In genomic region chr3:89113058-89113457, GRCm38 (mm10) we compare ENCODE assay signal across 30 mouse cellular contexts. TPM values are rescaled to one million over a fixed set of nuclear protein-coding genes. Genes with fewer than 3 reads are reported as not detected.
A peak's percentile ranks its signal among the peaks of the same experiment; 100 is the strongest.
DNase-seq lines count a peak whose midpoint lies in the region; ATAC-seq and TF ChIP-seq lines count a peak whose summit lies in the region.
"Had no signal": no experiment of that assay in that cellular context is flagged by ENCODE, and none has a peak within 500 bp of the region (broad histone marks: within the 10 kb centered on the region; RNA-seq: fewer than 3 reads in every experiment).

No protein-coding gene starts in this region.

- H3K36me3 ChIP-seq in liver, adult 2 months (ENCODE audit: control insufficient read depth, insufficient read depth, low read length), result no peaks in the 10 kb centered on the region
- H3K36me3 ChIP-seq in liver, embryonic 12.5 days, result no peaks in the 10 kb centered on the region
- H3K36me3 ChIP-seq in intestine, embryonic 15.5 days, result no peaks in the 10 kb centered on the region
- no peaks in the 10 kb centered on the region for H3K36me3 ChIP-seq in kidney, embryonic 14.5 days (ENCODE audit: control insufficient read depth, insufficient read depth, low read length)
- H3K36me3 ChIP-seq in liver, embryonic 16.5 days (ENCODE audit: control insufficient read depth, insufficient read depth), result no peaks in the 10 kb centered on the region
- H3K36me3 ChIP-seq: embryonic facial prominence, embryonic 12.5 days; limb, embryonic 12.5 days had no signal

- H3K4me3 ChIP-seq in liver, adult 2 months (ENCODE audit: insufficient read depth, low read depth, low read length), result no peak overlapping the region
- no peak overlapping the region for H3K4me3 ChIP-seq in liver, embryonic 12.5 days
- no peak overlapping the region for H3K4me3 ChIP-seq in intestine, embryonic 15.5 days (replicated peaks)
- H3K4me3 ChIP-seq in kidney, embryonic 14.5 days (ENCODE audit: low read length), result no peak overlapping the region
- no peak overlapping the region for H3K4me3 ChIP-seq in liver, embryonic 16.5 days (ENCODE audit: low read depth, low read length)
- H3K4me3 ChIP-seq: embryonic facial prominence, embryonic 12.5 days; limb, embryonic 12.5 days; myocyte had no signal

- no peaks in the 10 kb centered on the region for H3K27me3 ChIP-seq in liver, adult 2 months (ENCODE audit: control insufficient read depth, insufficient read depth, low read length)
- H3K27me3 ChIP-seq in liver, embryonic 12.5 days (replicated peaks), result 0 out of 2 replicates have a peak, but pooled peaks cover 3% of the 10 kb centered on the region
- H3K27me3 ChIP-seq in intestine, embryonic 15.5 days (replicated peaks), result no peaks in the 10 kb centered on the region
- no peaks in the 10 kb centered on the region for H3K27me3 ChIP-seq in kidney, embryonic 14.5 days (ENCODE audit: control insufficient read depth, insufficient read depth, low read length)
- no peaks in the 10 kb centered on the region for H3K27me3 ChIP-seq in liver, embryonic 16.5 days (ENCODE audit: control insufficient read depth, insufficient read depth, low read depth, low read length)
- H3K27me3 ChIP-seq: embryonic facial prominence, embryonic 12.5 days; limb, embryonic 12.5 days had no signal

- DNase-seq in liver, adult 2 months (ENCODE audit: extremely low read depth, low read depth, low spot score), result peak; percentile 99
- no peak for DNase-seq in embryo, embryonic 10.5 days (ENCODE audit: low spot score)
- DNase-seq in gastrocnemius, postnatal 25 days, result no peak
- no peak for DNase-seq in heart, adult 11 months
- DNase-seq: adrenal gland, postnatal 14 days; cerebellum, postnatal 10 days; forebrain, postnatal 0 days; gastrocnemius, postnatal 14 days; lung, adult 2 months; lung, postnatal 4 days; thymus, postnatal 14 days had no signal

- H3K4me2 ChIP-seq in liver, embryonic 12.5 days, result no peak overlapping the region
- H3K4me2 ChIP-seq in intestine, embryonic 15.5 days (replicated peaks), result no peak overlapping the region
- no peak overlapping the region for H3K4me2 ChIP-seq in kidney, embryonic 14.5 days (replicated peaks; ENCODE audit: low read depth, low read length)
- H3K4me2 ChIP-seq in liver, embryonic 16.5 days (ENCODE audit: low read depth, low read length), result no peak overlapping the region
- H3K4me2 ChIP-seq: embryonic facial prominence, embryonic 12.5 days; hindbrain, embryonic 14.5 days; limb, embryonic 12.5 days had no signal

- peaks cover 7% of the 10 kb centered on the region; the same call in 1 of the 2 replicates for H3K4me1 ChIP-seq in liver, adult 2 months (ENCODE audit: control insufficient read depth, insufficient read depth, low read length)
- H3K4me1 ChIP-seq in liver, embryonic 12.5 days, result peaks cover 34% of the 10 kb centered on the region
- no peaks in the 10 kb centered on the region for H3K4me1 ChIP-seq in intestine, embryonic 15.5 days (replicated peaks)
- no peaks in the 10 kb centered on the region for H3K4me1 ChIP-seq in kidney, embryonic 14.5 days (ENCODE audit: control insufficient read depth, insufficient read depth, low read length)
- peaks cover 26% of the 10 kb centered on the region for H3K4me1 ChIP-seq in liver, embryonic 16.5 days (ENCODE audit: control insufficient read depth, low read depth, low read length)
- H3K4me1 ChIP-seq: embryonic facial prominence, embryonic 12.5 days; limb, embryonic 12.5 days had no signal

- peak overlapping the region; percentile 99 for H3K27ac ChIP-seq in liver, adult 2 months (replicated peaks; ENCODE audit: insufficient read depth, low read depth, low read length)
- H3K27ac ChIP-seq in liver, embryonic 12.5 days, result no peak overlapping the region
- H3K27ac ChIP-seq in intestine, embryonic 15.5 days, result peak overlapping the region; percentile 68; the same call in 1 of the 2 replicates
- H3K27ac ChIP-seq in kidney, embryonic 14.5 days (ENCODE audit: low read depth, low read length), result no peak overlapping the region
- 0 out of 2 replicates have a peak overlapping the region, but pooled peaks have one; percentile 56 for H3K27ac ChIP-seq in liver, embryonic 16.5 days (ENCODE audit: low read length)
- H3K27ac ChIP-seq: embryonic facial prominence, embryonic 12.5 days; hindbrain, embryonic 14.5 days; limb, embryonic 12.5 days had no signal

- TF ChIP-seq CTCF in liver, adult 2 months (IDR thresholded peaks at IDR 0.05; ENCODE audit: low read depth, low read length), result no peak

- TF ChIP-seq POLR2A in liver, adult 2 months (IDR thresholded peaks at IDR 0.05; ENCODE audit: extremely low read depth, insufficient read depth, low read length), result 0 out of 2 replicates have a peak, but pooled peaks have one; percentile 28

- ATAC-seq in liver, embryonic 12.5 days, result no peak
- peak; percentile 90 for ATAC-seq in intestine, embryonic 15.5 days
- peak; percentile 60; the same call in 1 of the 2 replicates for ATAC-seq in kidney, embryonic 14.5 days (ENCODE audit: low FRiP score, low TSS enrichment)
- peak; percentile 74 for ATAC-seq in liver, embryonic 16.5 days (ENCODE audit: low read depth)
- ATAC-seq: forebrain, postnatal 0 days; inflammation-experienced regulatory T-cells, adult 6 months; midbrain, embryonic 16.5 days had no signal

- peak overlapping the region; percentile 37; the same call in 1 of the 2 replicates for H3K9ac ChIP-seq in liver, adult 2 months (ENCODE audit: low read depth, low read length)
- no peak overlapping the region for H3K9ac ChIP-seq in liver, embryonic 12.5 days
- no peak overlapping the region for H3K9ac ChIP-seq in intestine, embryonic 15.5 days
- H3K9ac ChIP-seq in kidney, embryonic 14.5 days (ENCODE audit: low read depth, low read length), result no peak overlapping the region
- H3K9ac ChIP-seq in liver, embryonic 16.5 days (ENCODE audit: low read depth, low read length), result no peak overlapping the region
- H3K9ac ChIP-seq: embryonic facial prominence, embryonic 12.5 days; forebrain, postnatal 0 days; hindbrain, embryonic 14.5 days; limb, embryonic 12.5 days had no signal

- 37% methylated on average over 4 of the region's 4 CpGs for WGBS in liver, adult 2 months
- 69% methylated on average over 4 of the region's 4 CpGs for WGBS in liver, embryonic 12.5 days (ENCODE audit: insufficient replicate concordance)
- 70% methylated on average over 4 of the region's 4 CpGs for WGBS in intestine, embryonic 15.5 days
- whole genome bisulfite sequencing in kidney, embryonic 14.5 days, result 66% methylated on average over 4 of the region's 4 CpGs
- WGBS in liver, embryonic 16.5 days (ENCODE audit: insufficient replicate concordance), result 69% methylated on average over 4 of the region's 4 CpGs

- H3K9me3 ChIP-seq in liver, embryonic 12.5 days (replicated peaks), result no peaks in the 10 kb centered on the region
- no peaks in the 10 kb centered on the region for H3K9me3 ChIP-seq in intestine, embryonic 15.5 days
- H3K9me3 ChIP-seq in kidney, embryonic 14.5 days (ENCODE audit: control insufficient read depth, low read length), result no peaks in the 10 kb centered on the region; the same call in 1 of the 2 replicates
- no peaks in the 10 kb centered on the region for H3K9me3 ChIP-seq in liver, embryonic 16.5 days (replicated peaks; ENCODE audit: control insufficient read depth, low read length)
- H3K9me3 ChIP-seq: embryonic facial prominence, embryonic 12.5 days; limb, embryonic 12.5 days had no signal

- no peaks in the 10 kb centered on the region for H3K79me2 ChIP-seq in liver, adult 2 months (ENCODE audit: control insufficient read depth, insufficient read depth, low read length)

RNA-seq across cellular contexts. Expression of gene Fdps, which starts 11.3 kb away (rescaled TPM):
- total RNA-seq in liver, adult 2 months (2014; rRNA removed), result 467 and 510 TPM in 2 replicates
- polyA plus RNA-seq in liver, adult 2 months (2012; rRNA removed), result 388 and 397 TPM in 2 replicates
- polyA plus RNA-seq in liver, embryonic 12.5 days (2016; fragmentation: Nextera tagmentation; extraction: Ambion mirVana), result 284 and 291 TPM in 2 replicates
- 481 and 531 TPM in 2 replicates for polyA plus RNA-seq in intestine, embryonic 15.5 days (2015; fragmentation: Nextera tagmentation; extraction: Ambion mirVana)
- 186 and 191 TPM in 2 replicates for polyA plus RNA-seq in kidney, embryonic 14.5 days (2014; fragmentation: Nextera tagmentation; extraction: Ambion mirVana)
- 375 and 379 TPM in 2 replicates for polyA plus RNA-seq in liver, embryonic 16.5 days (2015; fragmentation: Nextera tagmentation; extraction: Ambion mirVana)
- total RNA-seq in gastrocnemius, postnatal 25 days (2021), result 10 to 100 TPM; 26.0 to 27.8 TPM

RNA-seq across cellular contexts. Expression of gene Gm43738, which starts 12.2 kb away (rescaled TPM):
- total RNA-seq in liver, adult 2 months (2014; rRNA removed), result not detected in 2 replicates
- 0.05 TPM in 1 of 2 replicates, not detected in the other for polyA plus RNA-seq in liver, adult 2 months (2012; rRNA removed)
- 0.06 TPM in 1 of 2 replicates, not detected in the other for polyA plus RNA-seq in liver, embryonic 12.5 days (2016; fragmentation: Nextera tagmentation; extraction: Ambion mirVana)
- 0.08 TPM in 1 of 2 replicates, not detected in the other for polyA plus RNA-seq in intestine, embryonic 15.5 days (2015; fragmentation: Nextera tagmentation; extraction: Ambion mirVana)
- polyA plus RNA-seq in kidney, embryonic 14.5 days (2014; fragmentation: Nextera tagmentation; extraction: Ambion mirVana), result not detected in 2 replicates
- polyA plus RNA-seq in liver, embryonic 16.5 days (2015; fragmentation: Nextera tagmentation; extraction: Ambion mirVana), result 0.11 TPM in 1 of 2 replicates, not detected in the other
- not detected for total RNA-seq in gastrocnemius, postnatal 25 days (2021)
- total RNA-seq: adrenal gland, postnatal 14 days; forebrain, postnatal 0 days; gastrocnemius, postnatal 14 days; heart, adult 8-10 months; heart, postnatal 25 days; left cerebral cortex, postnatal 14 days; MEL had no signal
- polyA plus RNA-seq: embryonic facial prominence, embryonic 12.5 days; forebrain, embryonic 11.5 days; forebrain, postnatal 0 days; heart, embryonic 14.5 days; hindbrain, embryonic 14.5 days; inflammation-experienced regulatory T-cells, adult 6 months; lung, adult 2 months; midbrain, embryonic 16.5 days; neural tube, embryonic 14.5 days; stomach, embryonic 14.5 days had no signal

RNA-seq across cellular contexts. Expression of gene Rusc1, which starts 19.9 kb away (rescaled TPM):
- 4.0 and 4.8 TPM in 2 replicates for total RNA-seq in liver, adult 2 months (2014; rRNA removed)
- 14.0 and 18.3 TPM in 2 replicates for polyA plus RNA-seq in liver, adult 2 months (2012; rRNA removed)
- 7.7 and 8.8 TPM in 2 replicates for polyA plus RNA-seq in liver, embryonic 12.5 days (2016; fragmentation: Nextera tagmentation; extraction: Ambion mirVana)
- 25.6 and 26.6 TPM in 2 replicates for polyA plus RNA-seq in intestine, embryonic 15.5 days (2015; fragmentation: Nextera tagmentation; extraction: Ambion mirVana)
- polyA plus RNA-seq in kidney, embryonic 14.5 days (2014; fragmentation: Nextera tagmentation; extraction: Ambion mirVana), result 12.5 and 16.7 TPM in 2 replicates
- polyA plus RNA-seq in liver, embryonic 16.5 days (2015; fragmentation: Nextera tagmentation; extraction: Ambion mirVana), result 2.6 and 3.3 TPM in 2 replicates
- total RNA-seq in gastrocnemius, postnatal 25 days (2021), result 10 to 100 TPM; 17.7 to 19.6 TPM

RNA-seq across cellular contexts. Expression of gene Pklr, which starts 22.9 kb away (rescaled TPM):
- total RNA-seq in liver, adult 2 months (2014; rRNA removed), result 69.7 and 91.1 TPM in 2 replicates
- polyA plus RNA-seq in liver, adult 2 months (2012; rRNA removed), result 387 and 512 TPM in 2 replicates
- polyA plus RNA-seq in liver, embryonic 12.5 days (2016; fragmentation: Nextera tagmentation; extraction: Ambion mirVana), result 162 and 171 TPM in 2 replicates
- polyA plus RNA-seq in intestine, embryonic 15.5 days (2015; fragmentation: Nextera tagmentation; extraction: Ambion mirVana), result 58.8 and 74.1 TPM in 2 replicates
- polyA plus RNA-seq in kidney, embryonic 14.5 days (2014; fragmentation: Nextera tagmentation; extraction: Ambion mirVana), result 1.3 and 1.5 TPM in 2 replicates
- polyA plus RNA-seq in liver, embryonic 16.5 days (2015; fragmentation: Nextera tagmentation; extraction: Ambion mirVana), result 102 and 104 TPM in 2 replicates
- total RNA-seq in gastrocnemius, postnatal 25 days (2021), result not detected
- total RNA-seq: gastrocnemius, postnatal 14 days; heart, adult 8-10 months; heart, postnatal 25 days; left cerebral cortex, postnatal 14 days had no signal
- polyA plus RNA-seq: C2C12; heart, embryonic 14.5 days; inflammation-experienced regulatory T-cells, adult 6 months; myocyte had no signal

RNA-seq across cellular contexts. Expression of gene Hcn3, which starts 46.9 kb away (rescaled TPM):
- 0.09 and 0.20 TPM in 2 replicates for total RNA-seq in liver, adult 2 months (2014; rRNA removed)
- polyA plus RNA-seq in liver, adult 2 months (2012; rRNA removed), result 0.19 and 0.44 TPM in 2 replicates
- 0.81 and 0.86 TPM in 2 replicates for polyA plus RNA-seq in liver, embryonic 12.5 days (2016; fragmentation: Nextera tagmentation; extraction: Ambion mirVana)
- polyA plus RNA-seq in intestine, embryonic 15.5 days (2015; fragmentation: Nextera tagmentation; extraction: Ambion mirVana), result 2.4 and 2.6 TPM in 2 replicates
- polyA plus RNA-seq in kidney, embryonic 14.5 days (2014; fragmentation: Nextera tagmentation; extraction: Ambion mirVana), result 0.49 and 0.73 TPM in 2 replicates
- polyA plus RNA-seq in liver, embryonic 16.5 days (2015; fragmentation: Nextera tagmentation; extraction: Ambion mirVana), result 0.29 and 0.32 TPM in 2 replicates
- under 1 TPM in 1 of 2 experiments, not detected in 1; 0.43 TPM for total RNA-seq in gastrocnemius, postnatal 25 days (2021)

Comparison
In these comparisons a context has a peak if more than half of its experiments do, and no peak if none do; other contexts are left out.
1. H3K27ac ChIP-seq: peak in liver, adult 2 months (single experiment), intestine, embryonic 15.5 days (single experiment) and liver, embryonic 16.5 days (single experiment); none in liver, embryonic 12.5 days (single experiment) and kidney, embryonic 14.5 days (single experiment).